ENCODE assay signal across 7 mouse cellular contexts in the genomic region with DNA sequence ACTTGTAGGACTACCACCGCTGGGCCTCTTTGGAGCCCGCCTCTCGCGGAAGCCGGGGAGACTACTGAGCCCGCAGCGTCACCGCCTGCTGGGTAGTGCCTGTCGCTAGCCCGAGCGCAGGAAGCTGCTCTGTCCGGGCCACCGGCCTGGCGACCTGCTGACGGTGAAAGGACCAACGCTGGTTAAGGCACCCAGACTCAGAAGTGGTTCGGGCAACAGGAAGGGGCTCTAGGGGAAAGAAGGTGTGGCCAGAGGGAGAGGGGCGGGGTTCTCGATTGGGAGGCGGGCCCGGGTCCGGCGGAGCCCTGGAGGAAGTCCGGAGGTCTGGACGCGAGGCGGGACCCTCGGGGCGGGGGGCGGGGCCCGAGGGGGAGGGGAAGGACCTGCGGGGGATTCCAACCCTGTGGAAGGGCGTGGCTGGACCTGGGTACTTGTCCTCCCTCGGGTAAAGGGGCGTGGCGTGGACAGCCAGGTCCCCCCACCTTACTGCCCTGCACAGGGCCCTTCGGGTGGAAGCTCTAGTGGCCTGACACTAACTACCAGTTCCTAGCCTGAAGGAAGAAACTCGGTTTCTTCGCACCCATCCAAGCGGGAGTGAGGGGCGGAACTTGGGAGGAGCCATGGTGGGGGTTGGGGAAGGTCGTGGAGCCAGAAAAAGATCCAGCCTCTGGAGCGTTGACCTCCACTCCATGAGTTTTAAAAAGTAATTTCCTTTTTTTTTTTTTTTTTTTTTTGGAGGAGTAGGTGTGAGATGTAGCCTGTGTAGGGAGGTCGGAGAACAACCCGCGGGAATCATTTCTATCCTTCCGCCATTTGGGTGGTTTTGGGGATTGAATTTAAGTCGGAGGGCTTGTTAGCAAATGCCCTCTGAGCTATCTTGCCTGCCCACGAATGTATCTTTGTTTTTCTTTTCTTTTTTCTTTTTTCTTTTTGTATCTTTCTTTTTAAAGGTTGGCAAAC. TPM values are rescaled to one million over a fixed set of nuclear protein-coding genes. Genes with fewer than 3 reads are reported as not detected.
DNase-seq lines count a peak whose midpoint lies in the region; ATAC-seq and TF ChIP-seq lines count a peak whose summit lies in the region.

No protein-coding gene starts in this region.

- no peak for TF ChIP-seq CTCF in spleen, adult 2 months (IDR thresholded peaks at IDR 0.05; ENCODE audit: extremely low read depth, insufficient read depth, insufficient read length, insufficient replicate concordance)

- no peaks in the 10 kb centered on the region for H3K36me3 ChIP-seq in intestine, embryonic 15.5 days
- no peaks in the 10 kb centered on the region for H3K36me3 ChIP-seq in limb, embryonic 13.5 days
- no peaks in the 10 kb centered on the region for H3K36me3 ChIP-seq in midbrain, embryonic 14.5 days (ENCODE audit: control insufficient read depth, insufficient read depth, low read length)
- no peaks in the 10 kb centered on the region for H3K36me3 ChIP-seq in spleen, adult 2 months (ENCODE audit: control insufficient read depth, insufficient read depth, low read length)

- H3K4me1 ChIP-seq in intestine, embryonic 15.5 days (replicated peaks) = peaks cover 36% of the 10 kb centered on the region
- peaks cover 19% of the 10 kb centered on the region for H3K4me1 ChIP-seq in limb, embryonic 13.5 days
- H3K4me1 ChIP-seq in midbrain, embryonic 14.5 days (ENCODE audit: control insufficient read depth, insufficient read depth, low read length) = peaks cover 14% of the 10 kb centered on the region
- peaks cover 18% of the 10 kb centered on the region; the same call in 1 of the 2 replicates for H3K4me1 ChIP-seq in spleen, adult 2 months (ENCODE audit: control insufficient read depth, insufficient read depth, insufficient read length)

- WGBS in intestine, embryonic 15.5 days = 1% methylated on average over 49 of the region's 49 CpGs
- 1% methylated on average over 46 of the region's 49 CpGs for WGBS in limb, embryonic 13.5 days
- 2% methylated on average over 47 of the region's 49 CpGs for WGBS in midbrain, embryonic 14.5 days
- WGBS in spleen, adult 2 months = 3% methylated on average over 47 of the region's 49 CpGs

- DNase-seq in adrenal gland, postnatal 10 days = peak; percentile 94
- DNase-seq in embryo, embryonic 11 days = peak; percentile 95
- peak; percentile 83 to 85 for DNase-seq in gastrocnemius, postnatal 36 days
- DNase-seq in midbrain, embryonic 14.5 days = peak; percentile 81
- DNase-seq in spleen, adult 2 months (ENCODE audit: low read depth in 1 of 2, low spot score in 2 of 2) = peak; percentile 53 to 87

- H3K4me3 ChIP-seq in intestine, embryonic 15.5 days (replicated peaks) = peak overlapping the region; percentile 55
- H3K4me3 ChIP-seq in limb, embryonic 13.5 days = peak overlapping the region; percentile 59
- peak overlapping the region; percentile 43 for H3K4me3 ChIP-seq in midbrain, embryonic 14.5 days (replicated peaks; ENCODE audit: low read depth, low read length)
- peak overlapping the region; percentile 67 for H3K4me3 ChIP-seq in spleen, adult 2 months (ENCODE audit: extremely low read depth, insufficient read depth, insufficient read length)

- peak overlapping the region; percentile 55 for H3K4me2 ChIP-seq in intestine, embryonic 15.5 days (replicated peaks)
- peak overlapping the region; percentile 73 for H3K4me2 ChIP-seq in limb, embryonic 13.5 days (replicated peaks)
- peak overlapping the region; percentile 64 for H3K4me2 ChIP-seq in midbrain, embryonic 14.5 days (ENCODE audit: low read length)

- H3K27me3 ChIP-seq in intestine, embryonic 15.5 days (replicated peaks) = no peaks in the 10 kb centered on the region
- H3K27me3 ChIP-seq in limb, embryonic 13.5 days = no peaks in the 10 kb centered on the region
- no peaks in the 10 kb centered on the region; the same call in 1 of the 2 replicates for H3K27me3 ChIP-seq in midbrain, embryonic 14.5 days (ENCODE audit: control insufficient read depth, insufficient read depth, low read length)
- H3K27me3 ChIP-seq in spleen, adult 2 months (ENCODE audit: control insufficient read depth, insufficient read depth, low read length) = no peaks in the 10 kb centered on the region

- peak overlapping the region; percentile 76 for H3K27ac ChIP-seq in intestine, embryonic 15.5 days
- peak overlapping the region; percentile 89 for H3K27ac ChIP-seq in limb, embryonic 13.5 days
- H3K27ac ChIP-seq in midbrain, embryonic 14.5 days (replicated peaks; ENCODE audit: low read depth, low read length) = peak overlapping the region; percentile 55
- H3K27ac ChIP-seq in spleen, adult 2 months (ENCODE audit: insufficient read depth, low read length) = peak overlapping the region; percentile 96

- peak; percentile 76 for TF ChIP-seq POLR2A in spleen, adult 2 months (IDR thresholded peaks at IDR 0.05; ENCODE audit: low read depth, low read length)

- intact Hi-C loops in gastrocnemius, postnatal 36 days (cut with DNase I) = no loop called here

- ATAC-seq in intestine, embryonic 15.5 days = peak; percentile 90
- ATAC-seq in limb, embryonic 13.5 days (ENCODE audit: low FRiP score, low read depth) = peak; percentile 90
- peak; percentile 79 for ATAC-seq in midbrain, embryonic 14.5 days (ENCODE audit: low FRiP score, low TSS enrichment)

- H3K9me3 ChIP-seq in intestine, embryonic 15.5 days = no peaks in the 10 kb centered on the region
- no peaks in the 10 kb centered on the region for H3K9me3 ChIP-seq in limb, embryonic 13.5 days
- no peaks in the 10 kb centered on the region for H3K9me3 ChIP-seq in midbrain, embryonic 14.5 days (ENCODE audit: control insufficient read depth, low read length)

- H3K9ac ChIP-seq in intestine, embryonic 15.5 days = peak overlapping the region; percentile 44
- peak overlapping the region; percentile 69 for H3K9ac ChIP-seq in limb, embryonic 13.5 days
- peak overlapping the region; percentile 48 for H3K9ac ChIP-seq in midbrain, embryonic 14.5 days (replicated peaks; ENCODE audit: low read length)

RNA-seq across cellular contexts. Expression of a gene that starts 9.9 kb away (rescaled TPM):
- not detected for total RNA-seq in adrenal gland, postnatal 10 days (2021)
- not detected for total RNA-seq in gastrocnemius, postnatal 36 days (2021)
- polyA plus RNA-seq in intestine, embryonic 15.5 days (2015; fragmentation: Nextera tagmentation; extraction: Ambion mirVana) = not detected in 2 replicates
- polyA plus RNA-seq in limb, embryonic 13.5 days (2015; fragmentation: Nextera tagmentation; extraction: Ambion mirVana) = not detected in 2 replicates
- 0.69 TPM in 1 of 2 replicates, not detected in the other for polyA plus RNA-seq in midbrain, embryonic 14.5 days (2014; fragmentation: Nextera tagmentation; extraction: Ambion mirVana)
- polyA plus RNA-seq in spleen, adult 2 months (2012; rRNA removed) = 0.20 and 0.70 TPM in 2 replicates

RNA-seq across cellular contexts. Expression of a gene that starts 10.1 kb away (rescaled TPM):
- not detected for total RNA-seq in adrenal gland, postnatal 10 days (2021)
- total RNA-seq in gastrocnemius, postnatal 36 days (2021) = not detected
- polyA plus RNA-seq in intestine, embryonic 15.5 days (2015; fragmentation: Nextera tagmentation; extraction: Ambion mirVana) = not detected in 2 replicates
- polyA plus RNA-seq in limb, embryonic 13.5 days (2015; fragmentation: Nextera tagmentation; extraction: Ambion mirVana) = not detected in 2 replicates
- 0.38 and 0.74 TPM in 2 replicates for polyA plus RNA-seq in midbrain, embryonic 14.5 days (2014; fragmentation: Nextera tagmentation; extraction: Ambion mirVana)
- 0.11 TPM in 1 of 2 replicates, not detected in the other for polyA plus RNA-seq in spleen, adult 2 months (2012; rRNA removed)

RNA-seq across cellular contexts. Expression of a gene that starts 12.5 kb away (rescaled TPM):
- 10 to 100 TPM; 75.3 to 85.9 TPM for total RNA-seq in adrenal gland, postnatal 10 days (2021)
- total RNA-seq in gastrocnemius, postnatal 36 days (2021) = 1 to 10 TPM; 1.0 to 1.9 TPM
- polyA plus RNA-seq in intestine, embryonic 15.5 days (2015; fragmentation: Nextera tagmentation; extraction: Ambion mirVana) = 432 and 487 TPM in 2 replicates
- polyA plus RNA-seq in limb, embryonic 13.5 days (2015; fragmentation: Nextera tagmentation; extraction: Ambion mirVana) = 957 and 1,008 TPM in 2 replicates
- polyA plus RNA-seq in midbrain, embryonic 14.5 days (2014; fragmentation: Nextera tagmentation; extraction: Ambion mirVana) = 1,591 and 1,713 TPM in 2 replicates
- polyA plus RNA-seq in spleen, adult 2 months (2012; rRNA removed) = 44.0 and 55.7 TPM in 2 replicates

RNA-seq across cellular contexts. Expression of a gene that starts 39.5 kb away (rescaled TPM):
- total RNA-seq in adrenal gland, postnatal 10 days (2021) = 10 to 100 TPM; 41.3 to 45.7 TPM
- 10 to 100 TPM; 28.7 to 35.8 TPM for total RNA-seq in gastrocnemius, postnatal 36 days (2021)
- polyA plus RNA-seq in intestine, embryonic 15.5 days (2015; fragmentation: Nextera tagmentation; extraction: Ambion mirVana) = 22.1 and 24.9 TPM in 2 replicates
- 27.9 and 30.3 TPM in 2 replicates for polyA plus RNA-seq in limb, embryonic 13.5 days (2015; fragmentation: Nextera tagmentation; extraction: Ambion mirVana)
- polyA plus RNA-seq in midbrain, embryonic 14.5 days (2014; fragmentation: Nextera tagmentation; extraction: Ambion mirVana) = 31.4 and 35.7 TPM in 2 replicates
- polyA plus RNA-seq in spleen, adult 2 months (2012; rRNA removed) = 20.3 and 31.5 TPM in 2 replicates

RNA-seq across cellular contexts. Expression of a gene that starts 41.6 kb away (rescaled TPM):
- 10 to 100 TPM; 54.5 to 59.1 TPM for total RNA-seq in adrenal gland, postnatal 10 days (2021)
- 1 to 10 TPM; 9.0 to 9.9 TPM for total RNA-seq in gastrocnemius, postnatal 36 days (2021)
- polyA plus RNA-seq in intestine, embryonic 15.5 days (2015; fragmentation: Nextera tagmentation; extraction: Ambion mirVana) = 200 and 203 TPM in 2 replicates
- polyA plus RNA-seq in limb, embryonic 13.5 days (2015; fragmentation: Nextera tagmentation; extraction: Ambion mirVana) = 244 and 251 TPM in 2 replicates
- 73.6 and 101 TPM in 2 replicates for polyA plus RNA-seq in midbrain, embryonic 14.5 days (2014; fragmentation: Nextera tagmentation; extraction: Ambion mirVana)
- 55.1 and 69.0 TPM in 2 replicates for polyA plus RNA-seq in spleen, adult 2 months (2012; rRNA removed)

Comparison
In these comparisons a context has a peak if more than half of its experiments do, and no peak if none do; other contexts are left out.
1. Peak in every context shown above with its lines: DNase-seq, ATAC-seq, H3K4me3 ChIP-seq and H3K27ac ChIP-seq.